Comparison of ENCODE assay signal across 23 mouse cellular contexts in genomic region chr9:110419511-110420112, GRCm38 (mm10). TPM values are rescaled to one million over a fixed set of nuclear protein-coding genes. Genes with fewer than 3 reads are reported as not detected.
DNase-seq lines count a peak whose midpoint lies in the region; ATAC-seq lines count a peak whose summit lies in the region.
"Had no signal": no experiment of that assay in that cellular context is flagged by ENCODE, and none has a peak within 500 bp of the region (broad histone marks: within the 10 kb centered on the region; RNA-seq: fewer than 3 reads in every experiment).

Gene Ngp, plus strand, starts transcription at chr9:110419747.

- no peak within 1 kb of the TSS for H3K9ac ChIP-seq in embryonic facial prominence, embryonic 14.5 days (ENCODE audit: low read depth, low read length)
- H3K9ac ChIP-seq in kidney, embryonic 15.5 days: no peak within 1 kb of the TSS
- H3K9ac ChIP-seq: hindbrain, embryonic 15.5 days had no signal

- no peaks in the 10 kb centered on the region for H3K27me3 ChIP-seq in embryonic facial prominence, embryonic 14.5 days (replicated peaks; ENCODE audit: control insufficient read depth, insufficient read depth, low read length)
- H3K27me3 ChIP-seq in embryonic facial prominence, embryonic 10.5 days (replicated peaks; ENCODE audit: low read depth, poor library complexity, severe bottlenecking): no peaks in the 10 kb centered on the region
- H3K27me3 ChIP-seq in kidney, embryonic 15.5 days: no peaks in the 10 kb centered on the region
- H3K27me3 ChIP-seq: hindbrain, embryonic 15.5 days had no signal

- H3K36me3 ChIP-seq in embryonic facial prominence, embryonic 14.5 days (ENCODE audit: control insufficient read depth, insufficient read depth, low read length): no peaks in the 10 kb centered on the region
- no peaks in the 10 kb centered on the region for H3K36me3 ChIP-seq in embryonic facial prominence, embryonic 10.5 days (replicated peaks)
- no peaks in the 10 kb centered on the region for H3K36me3 ChIP-seq in kidney, embryonic 15.5 days
- H3K36me3 ChIP-seq: hindbrain, embryonic 15.5 days had no signal

- DNase-seq in embryonic facial prominence, embryonic 14.5 days (ENCODE audit: low spot score): no peak
- no peak for DNase-seq in embryonic facial prominence, embryonic 10.5 days (ENCODE audit: low spot score)
- DNase-seq in adipocyte (ENCODE audit: low spot score): peak; percentile 42
- DNase-seq in retina, postnatal 1 day: no peak
- DNase-seq: cerebellum, adult 11 months; cerebellum, postnatal 14 days; gastrocnemius, postnatal 10 days; left cerebral cortex, postnatal 4 days; lung, adult 18-20 months; lung, postnatal 36 days; midbrain, embryonic 14.5 days; right cerebral cortex, adult 18-20 months; thymus, postnatal 14 days had no signal

- ATAC-seq in embryonic facial prominence, embryonic 14.5 days (ENCODE audit: low read depth): no peak
- ATAC-seq in hematopoietic stem cell, adult 5-6 weeks (replicated peaks in 1 of 2; ENCODE audit: insufficient read depth in 1 of 2, low FRiP score in 2 of 2, low TSS enrichment in 1 of 2, low read depth in 1 of 2, poor library complexity in 2 of 2, severe bottlenecking in 2 of 2): peak; percentile 19 to 36; a peak in 2 of 4 replicates
- ATAC-seq in megakaryocyte, adult 5-6 weeks (ENCODE audit: poor library complexity, severe bottlenecking): peak; percentile 51
- ATAC-seq in kidney, embryonic 15.5 days (replicated peaks; ENCODE audit: low FRiP score): no peak
- ATAC-seq: intestine, embryonic 16.5 days had no signal

- no peak within 1 kb of the TSS for H3K4me3 ChIP-seq in embryonic facial prominence, embryonic 14.5 days (ENCODE audit: low read depth, low read length)
- H3K4me3 ChIP-seq in embryonic facial prominence, embryonic 10.5 days: no peak within 1 kb of the TSS
- H3K4me3 ChIP-seq in kidney, embryonic 15.5 days (replicated peaks): no peak within 1 kb of the TSS
- H3K4me3 ChIP-seq: hindbrain, embryonic 15.5 days had no signal

- no peaks in the 10 kb centered on the region for H3K9me3 ChIP-seq in embryonic facial prominence, embryonic 14.5 days (ENCODE audit: control insufficient read depth, low read length)
- no peaks in the 10 kb centered on the region for H3K9me3 ChIP-seq in embryonic facial prominence, embryonic 10.5 days
- no peaks in the 10 kb centered on the region for H3K9me3 ChIP-seq in kidney, embryonic 15.5 days (replicated peaks)
- H3K9me3 ChIP-seq: hindbrain, embryonic 15.5 days had no signal

- H3K4me1 ChIP-seq in embryonic facial prominence, embryonic 14.5 days (ENCODE audit: control insufficient read depth, insufficient read depth, low read length): no peaks in the 10 kb centered on the region
- no peaks in the 10 kb centered on the region for H3K4me1 ChIP-seq in embryonic facial prominence, embryonic 10.5 days
- peaks cover 4% of the 10 kb centered on the region; the same call in 1 of the 2 replicates for H3K4me1 ChIP-seq in kidney, embryonic 15.5 days
- H3K4me1 ChIP-seq: hindbrain, embryonic 15.5 days had no signal

- no peak within 1 kb of the TSS for H3K27ac ChIP-seq in embryonic facial prominence, embryonic 14.5 days (replicated peaks; ENCODE audit: low read depth, low read length)
- no peak within 1 kb of the TSS for H3K27ac ChIP-seq in embryonic facial prominence, embryonic 10.5 days (replicated peaks)
- no peak within 1 kb of the TSS for H3K27ac ChIP-seq in kidney, embryonic 15.5 days
- H3K27ac ChIP-seq: hindbrain, embryonic 15.5 days; kidney, postnatal 0 days had no signal

- 90% methylated on average over 12 of the region's 12 CpGs for WGBS in embryonic facial prominence, embryonic 14.5 days
- 90% methylated on average over 12 of the region's 12 CpGs for WGBS in embryonic facial prominence, embryonic 10.5 days
- WGBS in kidney, embryonic 15.5 days: 90% methylated on average over 12 of the region's 12 CpGs

- no peak within 1 kb of the TSS for H3K4me2 ChIP-seq in embryonic facial prominence, embryonic 14.5 days (ENCODE audit: low read depth, low read length)
- no peak within 1 kb of the TSS for H3K4me2 ChIP-seq in kidney, embryonic 15.5 days
- H3K4me2 ChIP-seq: heart, embryonic 11.5 days; hindbrain, embryonic 15.5 days had no signal

RNA-seq across cellular contexts. Expression of gene Ngp, which starts in this region (rescaled TPM):
- 7.4 and 10.8 TPM in 2 replicates for polyA plus RNA-seq in embryonic facial prominence, embryonic 14.5 days (2014; fragmentation: Nextera tagmentation; extraction: Ambion mirVana)
- polyA plus RNA-seq in embryonic facial prominence, embryonic 10.5 days (2016; fragmentation: Nextera tagmentation; extraction: Ambion mirVana): not detected in 2 replicates
- 584 and 1,397 TPM in 2 replicates for total RNA-seq in hematopoietic stem cell, adult 5-6 weeks (2017)
- 7,759 and 10,303 TPM in 2 replicates for total RNA-seq in megakaryocyte, adult 5-6 weeks (2015)
- 2,992 and 4,182 TPM in 2 replicates for total RNA-seq in megakaryocyte, adult 5-6 weeks (2017)
- polyA plus RNA-seq in kidney, embryonic 15.5 days (2015; fragmentation: Nextera tagmentation; extraction: Ambion mirVana): 5.4 and 6.8 TPM in 2 replicates
- total RNA-seq: heart, postnatal 25 days; layer of hippocampus, adult 18-20 months had no signal
- polyA plus RNA-seq: small intestine, adult 2 months had no signal

Comparison
In these comparisons a context has a peak if more than half of its experiments do, and no peak if none do; other contexts are left out.
1. ATAC-seq: peak in hematopoietic stem cell, adult 5-6 weeks (2 of 2) and megakaryocyte, adult 5-6 weeks (single experiment); none in embryonic facial prominence, embryonic 14.5 days (single experiment) and kidney, embryonic 15.5 days (single experiment).